Mouse (Mus musculus): Measurements from ENCODE around the gene Olfr1359. TPM values are rescaled to one million over a fixed set of nuclear protein-coding genes. Genes with fewer than 3 reads are reported as not detected.
"Not testable (repeated sequence)": the region's sequence is repeated elsewhere in the genome, so short reads cannot be mapped to it uniquely, and the experiment has no call there.

The Olfr1359 gene
- polyA plus RNA-seq, 1 experiment from 2014 or later: not detected

GRCm38 (mm10) chr13:21733466-21733865 lies 35.6 kb downstream of the Olfr1359 start:
- peak overlapping the region; percentile 98 for H3K27ac ChIP-seq (replicated peaks)
- 62% methylated on average over 5 of the region's 5 CpGs for WGBS
- H3K4me1 ChIP-seq: peaks cover 5% of the 10 kb centered on the region; the same call in 1 of the 2 replicates
- no peaks in the 10 kb centered on the region for H3K36me3 ChIP-seq
- no peak overlapping the region for H3K9ac ChIP-seq (replicated peaks)
- no peak overlapping the region for H3K4me2 ChIP-seq (replicated peaks)
- peak; percentile 16; the same call in 1 of the 2 replicates for ATAC-seq (ENCODE audit: low FRiP score, low read depth)
- no peak overlapping the region for H3K4me3 ChIP-seq
- no peaks in the 10 kb centered on the region for H3K9me3 ChIP-seq
- H3K27me3 ChIP-seq: no peaks in the 10 kb centered on the region

- Histone ChIP-seq H3K27me3 (no peaks in the 10 kb centered on the region), H3K36me3 (no peaks in the 10 kb centered on the region), H3K4me2 (replicated peaks) (peak overlapping the region; percentile 65), H3K27ac (replicated peaks) (peak overlapping the region; percentile 98), H3K9ac (replicated peaks) (peak overlapping the region; percentile 69), H3K4me3 (peak overlapping the region; percentile 57), H3K4me1 (peaks cover 5% of the 10 kb centered on the region; the same call in 1 of the 2 replicates), H3K9me3 (no peaks in the 10 kb centered on the region)
- peak; percentile 73 for ATAC-seq (ENCODE audit: low FRiP score, low read depth)
- under 1% methylated on average over 21 of the region's 21 CpGs for WGBS
These were observed 36.3 kb downstream of the Olfr1359 start for GRCm38 (mm10) chr13:21734010-21734905.

- Histone ChIP-seq H3K27ac (replicated peaks) (peak within 1 kb of the TSS; percentile 98), H3K4me2 (replicated peaks) (peak within 1 kb of the TSS; percentile 65), H3K4me3 (peak within 1 kb of the TSS; percentile 57), H3K9ac (replicated peaks) (peak within 1 kb of the TSS; percentile 69)
- not testable (repeated sequence) for H3K27me3 ChIP-seq, H3K9me3 ChIP-seq, H3K36me3 ChIP-seq, H3K4me1 ChIP-seq
- under 1% methylated on average over 43 of the region's 56 CpGs for WGBS
- peak; percentile 91 for ATAC-seq (ENCODE audit: low FRiP score, low read depth)
These were observed 37.2 kb downstream of the Olfr1359 start, which contains the start of gene Hist1h4j for GRCm38 (mm10) chr13:21734906-21735767. Hist1h4j (plus strand) TSS chr13:21735064.

- Histone ChIP-seq H3K4me1 (peaks cover 16% of the 10 kb centered on the region), H3K36me3 (no peaks in the 10 kb centered on the region), H3K9me3 (no peaks in the 10 kb centered on the region), H3K27me3 (no peaks in the 10 kb centered on the region), H3K9ac (replicated peaks) (no peak overlapping the region), H3K4me3 (no peak overlapping the region), H3K27ac (replicated peaks) (no peak overlapping the region), H3K4me2 (replicated peaks) (no peak overlapping the region)
- no peak for ATAC-seq (ENCODE audit: low FRiP score, low read depth)
- WGBS: 96% methylated on average over 1 of the region's 1 CpGs
These were observed 47.1 kb downstream of the Olfr1359 start for GRCm38 (mm10) chr13:21745006-21745405.

GRCm38 (mm10) chr13:21749387-21750158 lies 51.7 kb downstream of the Olfr1359 start:
- 6% methylated on average over 5 of the region's 5 CpGs for WGBS
- peaks cover 26% of the 10 kb centered on the region for H3K4me1 ChIP-seq
- no peak for ATAC-seq (ENCODE audit: low FRiP score, low read depth)
- peak overlapping the region; percentile 71 for H3K9ac ChIP-seq (replicated peaks)
- peak overlapping the region; percentile 94 for H3K27ac ChIP-seq (replicated peaks)
- peak overlapping the region; percentile 86 for H3K4me2 ChIP-seq (replicated peaks)
- H3K27me3 ChIP-seq: no peaks in the 10 kb centered on the region
- peak overlapping the region; percentile 56 for H3K4me3 ChIP-seq
- H3K36me3 ChIP-seq: no peaks in the 10 kb centered on the region
- H3K9me3 ChIP-seq: no peaks in the 10 kb centered on the region

- Histone ChIP-seq H3K4me2 (replicated peaks) (peak within 1 kb of the TSS; percentile 86), H3K4me1 (peaks cover 28% of the 10 kb centered on the region), H3K9ac (replicated peaks) (peak within 1 kb of the TSS; percentile 71), H3K27ac (replicated peaks) (peak within 1 kb of the TSS; percentile 95), H3K4me3 (peak within 1 kb of the TSS; percentile 56)
- H3K9me3 ChIP-seq, H3K27me3 ChIP-seq, H3K36me3 ChIP-seq: not testable (repeated sequence)
- ATAC-seq (ENCODE audit: low FRiP score, low read depth): peak; percentile 85
- WGBS: 0% methylated on average over 50 of the region's 56 CpGs
These were observed 52.5 kb downstream of the Olfr1359 start, which contains the start of gene Hist1h4k for GRCm38 (mm10) chr13:21750159-21751017. Hist1h4k (minus strand) TSS chr13:21750505.

GRCm38 (mm10) chr13:21751417-21751816 lies 53.5 kb downstream of the Olfr1359 start:
- H3K4me1 ChIP-seq: peaks cover 28% of the 10 kb centered on the region
- no peak overlapping the region for H3K4me2 ChIP-seq (replicated peaks)
- H3K9ac ChIP-seq (replicated peaks): no peak overlapping the region
- H3K36me3 ChIP-seq: no peaks in the 10 kb centered on the region
- H3K27ac ChIP-seq (replicated peaks): peak overlapping the region; percentile 95; the same call in 1 of the 2 replicates
- H3K4me3 ChIP-seq: no peak overlapping the region
- H3K27me3 ChIP-seq: no peaks in the 10 kb centered on the region
- no peaks in the 10 kb centered on the region for H3K9me3 ChIP-seq
- no peak for ATAC-seq (ENCODE audit: low FRiP score, low read depth)

GRCm38 (mm10) chr13:21751827-21752226 lies 53.9 kb downstream of the Olfr1359 start:
- H3K9me3 ChIP-seq: no peaks in the 10 kb centered on the region
- no peaks in the 10 kb centered on the region for H3K36me3 ChIP-seq
- H3K27ac ChIP-seq (replicated peaks): peak overlapping the region; percentile 95
- H3K4me3 ChIP-seq: no peak overlapping the region
- WGBS: 78% methylated on average over 3 of the region's 3 CpGs
- peaks cover 28% of the 10 kb centered on the region for H3K4me1 ChIP-seq
- H3K9ac ChIP-seq (replicated peaks): no peak overlapping the region
- ATAC-seq (ENCODE audit: low FRiP score, low read depth): no peak
- no peak overlapping the region; the same call in 1 of the 2 replicates for H3K4me2 ChIP-seq (replicated peaks)
- no peaks in the 10 kb centered on the region for H3K27me3 ChIP-seq

- WGBS: 39% methylated on average over 3 of the region's 3 CpGs
- peak overlapping the region; percentile 71 for H3K4me2 ChIP-seq (replicated peaks)
- peaks cover 27% of the 10 kb centered on the region for H3K4me1 ChIP-seq
- no peaks in the 10 kb centered on the region for H3K36me3 ChIP-seq
- no peak overlapping the region for H3K4me3 ChIP-seq
- no peak for ATAC-seq (ENCODE audit: low FRiP score, low read depth)
- H3K9me3 ChIP-seq: no peaks in the 10 kb centered on the region
- no peaks in the 10 kb centered on the region for H3K27me3 ChIP-seq
- 0 out of 2 replicates have a peak overlapping the region, but pooled peaks have one; percentile 24 for H3K9ac ChIP-seq (replicated peaks)
- H3K27ac ChIP-seq (replicated peaks): peak overlapping the region; percentile 95
These were observed 54.4 kb downstream of the Olfr1359 start for GRCm38 (mm10) chr13:21752356-21752755.

GRCm38 (mm10) chr13:21753051-21753523 lies 55.2 kb downstream of the Olfr1359 start:
- Histone ChIP-seq H3K9ac (replicated peaks) (peak overlapping the region; percentile 60), H3K4me1 (peaks cover 24% of the 10 kb centered on the region), H3K27me3 (no peaks in the 10 kb centered on the region), H3K9me3 (no peaks in the 10 kb centered on the region), H3K4me3 (peak overlapping the region; percentile 47), H3K27ac (replicated peaks) (peak overlapping the region; percentile 95), H3K4me2 (replicated peaks) (peak overlapping the region; percentile 71), H3K36me3 (no peaks in the 10 kb centered on the region)
- WGBS: 4% methylated on average over 10 of the region's 10 CpGs
- no peak for ATAC-seq (ENCODE audit: low FRiP score, low read depth)

All from midbrain, embryonic 12.5 days (tissue).